Comparison of ENCODE assay signal across 9 mouse cellular contexts in genomic region chr2:145232764-145233484, GRCm38 (mm10).
DNase-seq lines count a peak whose midpoint lies in the region; ATAC-seq and TF ChIP-seq lines count a peak whose summit lies in the region.
"Had no signal": no experiment of that assay in that cellular context is flagged by ENCODE, and none has a peak within 500 bp of the region (broad histone marks: within the 10 kb centered on the region; RNA-seq: fewer than 3 reads in every experiment).

No protein-coding gene starts in this region.

- 16% methylated on average over 6 of the region's 6 CpGs for whole genome bisulfite sequencing in intestine, postnatal 0 days

- H3K36me3 ChIP-seq in intestine, postnatal 0 days (ENCODE audit: control insufficient read depth, insufficient read depth), result no peaks in the 10 kb centered on the region

- no peak overlapping the region for H3K9ac ChIP-seq in intestine, postnatal 0 days (ENCODE audit: low read depth, low read length)

- H3K27me3 ChIP-seq in intestine, postnatal 0 days (replicated peaks; ENCODE audit: control insufficient read depth, insufficient read depth, low read length), result no peaks in the 10 kb centered on the region
- H3K27me3 ChIP-seq: Patski had no signal

- no peak for TF ChIP-seq CTCF in intestine, postnatal 0 days (IDR thresholded peaks at IDR 0.05; ENCODE audit: low read depth)

- H3K9me3 ChIP-seq in intestine, postnatal 0 days (ENCODE audit: control insufficient read depth), result no peaks in the 10 kb centered on the region

- DNase-seq in ZHBTc4 (ENCODE audit: low read depth, low spot score), result peak; percentile 3
- peak; percentile 60 for DNase-seq in embryo, embryonic 9.5 days (ENCODE audit: extremely low spot score)
- peak; percentile 56 to 72 for DNase-seq in lung, adult 18-20 months
- DNase-seq in urinary bladder, postnatal 10 days (ENCODE audit: low spot score), result no peak
- no peak for DNase-seq in left cerebral cortex, adult 18-20 months (ENCODE audit: low spot score in 2 of 2)
- DNase-seq in right cerebral cortex, postnatal 4 days, result no peak
- DNase-seq in cerebellum, adult 9-10 months, result no peak

- H3K4me1 ChIP-seq in intestine, postnatal 0 days (replicated peaks; ENCODE audit: control insufficient read depth, insufficient read depth, low read length), result peaks cover 11% of the 10 kb centered on the region; the same call in 1 of the 2 replicates

- no peak overlapping the region for H3K4me2 ChIP-seq in intestine, postnatal 0 days (replicated peaks; ENCODE audit: low read depth)

- H3K27ac ChIP-seq in intestine, postnatal 0 days (ENCODE audit: low read depth, low read length), result no peak overlapping the region

- ATAC-seq in intestine, postnatal 0 days, result peak; percentile 80

- no peak overlapping the region for H3K4me3 ChIP-seq in intestine, postnatal 0 days (ENCODE audit: low read depth, low read length)

Comparison
In these comparisons a context has a peak if more than half of its experiments do, and no peak if none do; other contexts are left out.
1. DNase-seq: peak in ZHBTc4 (single experiment), embryo, embryonic 9.5 days (single experiment) and lung, adult 18-20 months (2 of 2); none in urinary bladder, postnatal 10 days (single experiment), left cerebral cortex, adult 18-20 months (0 of 2), right cerebral cortex, postnatal 4 days (single experiment) and cerebellum, adult 9-10 months (single experiment).